Mouse (Mus musculus): Measurements from ENCODE around the gene Plce1. TPM values are rescaled to one million over a fixed set of nuclear protein-coding genes. Genes with fewer than 3 reads are reported as not detected.
A peak's percentile ranks its signal among the peaks of the same experiment; 100 is the strongest.

The Plce1 gene
- polyA plus RNA-seq, 1 experiment from 2014 or later: 3.1 TPM

GRCm38 (mm10) chr19:38504597-38504996, 23.7 kb downstream of the Plce1 start:
- H3K4me2 ChIP-seq: no peak overlapping the region
- WGBS: 45% methylated on average over 3 of the region's 3 CpGs
- H3K4me3 ChIP-seq: no peak overlapping the region
- no peak overlapping the region for H3K27ac ChIP-seq
- no peak for ATAC-seq (ENCODE audit: insufficient number of reproducible peaks, insufficient read depth, low FRiP score, low TSS enrichment, low read depth)
- no peak overlapping the region for H3K9ac ChIP-seq
- no peaks in the 10 kb centered on the region for H3K36me3 ChIP-seq
- no peaks in the 10 kb centered on the region; the same call in 1 of the 2 replicates for H3K4me1 ChIP-seq
- no peaks in the 10 kb centered on the region for H3K27me3 ChIP-seq
- H3K9me3 ChIP-seq: no peaks in the 10 kb centered on the region

- H3K4me1 ChIP-seq: no peaks in the 10 kb centered on the region; the same call in 1 of the 2 replicates
- H3K4me2 ChIP-seq: no peak overlapping the region
- H3K27me3 ChIP-seq: no peaks in the 10 kb centered on the region
- H3K36me3 ChIP-seq: no peaks in the 10 kb centered on the region
- H3K4me3 ChIP-seq: no peak overlapping the region
- H3K27ac ChIP-seq: no peak overlapping the region
- 87% methylated on average over 7 of the region's 7 CpGs for WGBS
- no peaks in the 10 kb centered on the region for H3K9me3 ChIP-seq
- no peak for ATAC-seq (ENCODE audit: insufficient number of reproducible peaks, insufficient read depth, low FRiP score, low TSS enrichment, low read depth)
- no peak overlapping the region for H3K9ac ChIP-seq
Measured at GRCm38 (mm10) chr19:38506131-38506530, 25.2 kb downstream of the Plce1 start.

GRCm38 (mm10) chr19:38507251-38507965, 26.5 kb downstream of the Plce1 start:
- Histone ChIP-seq H3K27ac (peak overlapping the region; percentile 64; the same call in 1 of the 2 replicates), H3K9ac (no peak overlapping the region), H3K4me2 (no peak overlapping the region), H3K36me3 (no peaks in the 10 kb centered on the region), H3K9me3 (no peaks in the 10 kb centered on the region), H3K4me1 (no peaks in the 10 kb centered on the region; the same call in 1 of the 2 replicates), H3K27me3 (no peaks in the 10 kb centered on the region), H3K4me3 (no peak overlapping the region)
- no peak for ATAC-seq (ENCODE audit: insufficient number of reproducible peaks, insufficient read depth, low FRiP score, low TSS enrichment, low read depth)
- 47% methylated on average over 12 of the region's 12 CpGs for WGBS

- 72% methylated on average over 9 of the region's 9 CpGs for WGBS
- Histone ChIP-seq H3K9ac (no peak overlapping the region), H3K4me1 (no peaks in the 10 kb centered on the region; the same call in 1 of the 2 replicates), H3K27ac (peak overlapping the region; percentile 44; the same call in 1 of the 2 replicates), H3K4me3 (no peak overlapping the region), H3K9me3 (no peaks in the 10 kb centered on the region), H3K27me3 (no peaks in the 10 kb centered on the region), H3K4me2 (no peak overlapping the region), H3K36me3 (no peaks in the 10 kb centered on the region)
- no peak for ATAC-seq (ENCODE audit: insufficient number of reproducible peaks, insufficient read depth, low FRiP score, low TSS enrichment, low read depth)
Measured at GRCm38 (mm10) chr19:38507966-38508625, 27.2 kb downstream of the Plce1 start.

GRCm38 (mm10) chr19:38514417-38515184, 33.7 kb downstream of the Plce1 start:
- no peak overlapping the region for H3K4me3 ChIP-seq
- ATAC-seq (ENCODE audit: insufficient number of reproducible peaks, insufficient read depth, low FRiP score, low TSS enrichment, low read depth): no peak
- no peaks in the 10 kb centered on the region for H3K9me3 ChIP-seq
- no peaks in the 10 kb centered on the region for H3K36me3 ChIP-seq
- no peaks in the 10 kb centered on the region for H3K27me3 ChIP-seq
- 82% methylated on average over 5 of the region's 5 CpGs for whole genome bisulfite sequencing
- H3K4me1 ChIP-seq: no peaks in the 10 kb centered on the region
- H3K4me2 ChIP-seq: no peak overlapping the region
- H3K9ac ChIP-seq: no peak overlapping the region
- no peak overlapping the region for H3K27ac ChIP-seq

GRCm38 (mm10) chr19:38526855-38527254, 45.9 kb downstream of the Plce1 start:
- no peaks in the 10 kb centered on the region for H3K27me3 ChIP-seq
- H3K4me2 ChIP-seq: no peak overlapping the region
- no peak overlapping the region for H3K9ac ChIP-seq
- H3K9me3 ChIP-seq: no peaks in the 10 kb centered on the region
- ATAC-seq (ENCODE audit: insufficient number of reproducible peaks, insufficient read depth, low FRiP score, low TSS enrichment, low read depth): no peak
- H3K4me1 ChIP-seq: peaks cover 3% of the 10 kb centered on the region; the same call in 1 of the 2 replicates
- WGBS: 23% methylated on average over 3 of the region's 3 CpGs
- H3K36me3 ChIP-seq: peaks cover 12% of the 10 kb centered on the region
- H3K4me3 ChIP-seq: no peak overlapping the region
- no peak overlapping the region for H3K27ac ChIP-seq

- Histone ChIP-seq H3K9ac (no peak overlapping the region), H3K36me3 (peaks cover 12% of the 10 kb centered on the region), H3K27me3 (no peaks in the 10 kb centered on the region), H3K4me1 (peaks cover 3% of the 10 kb centered on the region; the same call in 1 of the 2 replicates), H3K4me3 (no peak overlapping the region), H3K9me3 (no peaks in the 10 kb centered on the region), H3K27ac (no peak overlapping the region), H3K4me2 (no peak overlapping the region)
- 35% methylated on average over 3 of the region's 3 CpGs for WGBS
- ATAC-seq (ENCODE audit: insufficient number of reproducible peaks, insufficient read depth, low FRiP score, low TSS enrichment, low read depth): no peak
Measured at GRCm38 (mm10) chr19:38527475-38527874, 46.6 kb downstream of the Plce1 start.

- H3K36me3 ChIP-seq: no peaks in the 10 kb centered on the region
- no peak overlapping the region for H3K9ac ChIP-seq
- no peak overlapping the region for H3K27ac ChIP-seq
- WGBS: 76% methylated on average over 5 of the region's 5 CpGs
- no peaks in the 10 kb centered on the region for H3K9me3 ChIP-seq
- H3K27me3 ChIP-seq: no peaks in the 10 kb centered on the region
- H3K4me1 ChIP-seq: peaks cover 3% of the 10 kb centered on the region
- no peak overlapping the region for H3K4me3 ChIP-seq
- ATAC-seq (ENCODE audit: insufficient number of reproducible peaks, insufficient read depth, low FRiP score, low TSS enrichment, low read depth): no peak
- H3K4me2 ChIP-seq: no peak overlapping the region
Measured at GRCm38 (mm10) chr19:38533230-38533629, 52.3 kb downstream of the Plce1 start.

- H3K4me2 ChIP-seq: no peak overlapping the region
- peaks cover 11% of the 10 kb centered on the region for H3K4me1 ChIP-seq
- no peak overlapping the region for H3K27ac ChIP-seq
- ATAC-seq (ENCODE audit: insufficient number of reproducible peaks, insufficient read depth, low FRiP score, low TSS enrichment, low read depth): no peak
- 70% methylated on average over 3 of the region's 3 CpGs for WGBS
- no peak overlapping the region for H3K4me3 ChIP-seq
- H3K9me3 ChIP-seq: no peaks in the 10 kb centered on the region
- no peaks in the 10 kb centered on the region for H3K27me3 ChIP-seq
- no peak overlapping the region for H3K9ac ChIP-seq
- H3K36me3 ChIP-seq: no peaks in the 10 kb centered on the region
Measured at GRCm38 (mm10) chr19:38539338-38539737, 58.4 kb downstream of the Plce1 start.

- 73% methylated on average over 3 of the region's 3 CpGs for WGBS
Measured at GRCm38 (mm10) chr19:38540549-38540948, 59.6 kb downstream of the Plce1 start.

GRCm38 (mm10) chr19:38549487-38550058, 68.7 kb downstream of the Plce1 start:
- Histone ChIP-seq H3K4me3 (no peak overlapping the region), H3K27ac (no peak overlapping the region), H3K4me1 (peaks cover 11% of the 10 kb centered on the region), H3K4me2 (no peak overlapping the region), H3K27me3 (no peaks in the 10 kb centered on the region), H3K9ac (no peak overlapping the region), H3K36me3 (no peaks in the 10 kb centered on the region), H3K9me3 (0 out of 2 replicates have a peak, but pooled peaks cover 4% of the 10 kb centered on the region)
- ATAC-seq (ENCODE audit: insufficient number of reproducible peaks, insufficient read depth, low FRiP score, low TSS enrichment, low read depth): no peak
- WGBS: 57% methylated on average over 8 of the region's 8 CpGs

More at GRCm38 (mm10) chr19:38540549-38540948, 59.6 kb downstream of the Plce1 start:
- ATAC-seq (ENCODE audit: insufficient number of reproducible peaks, insufficient read depth, low FRiP score, low TSS enrichment, low read depth): no peak
- Histone ChIP-seq H3K4me2 (no peak overlapping the region), H3K4me3 (no peak overlapping the region), H3K27ac (no peak overlapping the region), H3K36me3 (no peaks in the 10 kb centered on the region), H3K9me3 (no peaks in the 10 kb centered on the region), H3K9ac (no peak overlapping the region), H3K4me1 (peaks cover 8% of the 10 kb centered on the region), H3K27me3 (no peaks in the 10 kb centered on the region)

Data from embryonic facial prominence, embryonic 13.5 days (tissue).